Mouse (Mus musculus): ENCODE measurements around the gene Rgs14. TPM values are rescaled to one million over a fixed set of nuclear protein-coding genes. Genes with fewer than 3 reads are reported as not detected.
A peak's percentile ranks its signal among the peaks of the same experiment; 100 is the strongest.

The Rgs14 gene
- total and polyA plus RNA-seq, 2 experiments from 2014 or later = 0.76 to 0.78 TPM

GRCm38 (mm10) chr13:55327633-55328032, 41.9 kb upstream of the Rgs14 start:
- DNase-seq (ENCODE audit: low spot score) (peak; percentile 93), ATAC-seq (peak; percentile 73)
- Histone ChIP-seq H3K27ac (peak overlapping the region; percentile 52; the same call in 1 of the 2 replicates), H3K9me3 (ENCODE audit: low read length) (no peaks in the 10 kb centered on the region), H3K9ac (replicated peaks; ENCODE audit: low read length) (no peak overlapping the region), H3K4me1 (ENCODE audit: insufficient read depth, low read length) (peaks cover 14% of the 10 kb centered on the region), H3K4me3 (ENCODE audit: low read length) (no peak overlapping the region), H3K36me3 (ENCODE audit: insufficient read depth, low read length) (peaks cover 12% of the 10 kb centered on the region), H3K27me3 (ENCODE audit: insufficient read depth, low read length) (no peaks in the 10 kb centered on the region), H3K4me2 (ENCODE audit: low read depth, low read length) (peak overlapping the region; percentile 18; the same call in 1 of the 2 replicates)
- WGBS = 29% methylated on average over 8 of the region's 8 CpGs
- TF ChIP-seq CTCF (IDR thresholded peaks at IDR 0.05; ENCODE audit: low read depth) = peak; percentile 96

GRCm38 (mm10) chr13:55328171-55328570, 41.4 kb upstream of the Rgs14 start:
- H3K4me3 ChIP-seq (ENCODE audit: low read length) = peak overlapping the region; percentile 62; the same call in 1 of the 2 replicates
- WGBS = 80% methylated on average over 6 of the region's 6 CpGs
- no peak for ATAC-seq
- H3K27ac ChIP-seq = no peak overlapping the region
- DNase-seq (ENCODE audit: low spot score) = no peak
- TF ChIP-seq CTCF (IDR thresholded peaks at IDR 0.05; ENCODE audit: low read depth) = no peak
- no peaks in the 10 kb centered on the region for H3K27me3 ChIP-seq (ENCODE audit: insufficient read depth, low read length)
- peaks cover 12% of the 10 kb centered on the region for H3K36me3 ChIP-seq (ENCODE audit: insufficient read depth, low read length)
- no peaks in the 10 kb centered on the region for H3K9me3 ChIP-seq (ENCODE audit: low read length)
- H3K9ac ChIP-seq (replicated peaks; ENCODE audit: low read length) = no peak overlapping the region
- H3K4me2 ChIP-seq (ENCODE audit: low read depth, low read length) = peak overlapping the region; percentile 71
- peaks cover 14% of the 10 kb centered on the region for H3K4me1 ChIP-seq (ENCODE audit: insufficient read depth, low read length)

GRCm38 (mm10) chr13:55328641-55329040, 40.9 kb upstream of the Rgs14 start:
- Histone ChIP-seq H3K27me3 (ENCODE audit: insufficient read depth, low read length) (no peaks in the 10 kb centered on the region), H3K4me1 (ENCODE audit: insufficient read depth, low read length) (peaks cover 14% of the 10 kb centered on the region), H3K9me3 (ENCODE audit: low read length) (no peaks in the 10 kb centered on the region), H3K4me2 (ENCODE audit: low read depth, low read length) (peak overlapping the region; percentile 71), H3K36me3 (ENCODE audit: insufficient read depth, low read length) (peaks cover 12% of the 10 kb centered on the region), H3K27ac (no peak overlapping the region), H3K4me3 (ENCODE audit: low read length) (peak overlapping the region; percentile 62), H3K9ac (replicated peaks; ENCODE audit: low read length) (peak overlapping the region; percentile 42; the same call in 1 of the 2 replicates)
- 78% methylated on average over 4 of the region's 4 CpGs for WGBS
- no peak for TF ChIP-seq CTCF (IDR thresholded peaks at IDR 0.05; ENCODE audit: low read depth)
- DNase-seq (ENCODE audit: low spot score) (no peak), ATAC-seq (no peak)

- DNase-seq (ENCODE audit: low spot score) (peak; percentile 74), ATAC-seq (peak; percentile 13)
- WGBS = under 1% methylated on average over 29 of the region's 29 CpGs
- H3K4me3 ChIP-seq (ENCODE audit: low read length) = peak overlapping the region; percentile 62
- H3K9ac ChIP-seq (replicated peaks; ENCODE audit: low read length) = peak overlapping the region; percentile 42
- peak overlapping the region; percentile 71 for H3K4me2 ChIP-seq (ENCODE audit: low read depth, low read length)
- no peak for TF ChIP-seq CTCF (IDR thresholded peaks at IDR 0.05; ENCODE audit: low read depth)
- H3K27ac ChIP-seq = peak overlapping the region; percentile 78; the same call in 1 of the 2 replicates
- no peaks in the 10 kb centered on the region for H3K9me3 ChIP-seq (ENCODE audit: low read length)
- H3K36me3 ChIP-seq (ENCODE audit: insufficient read depth, low read length) = peaks cover 12% of the 10 kb centered on the region
- no peaks in the 10 kb centered on the region for H3K27me3 ChIP-seq (ENCODE audit: insufficient read depth, low read length)
- H3K4me1 ChIP-seq (ENCODE audit: insufficient read depth, low read length) = peaks cover 14% of the 10 kb centered on the region
Observed at GRCm38 (mm10) chr13:55329109-55329682, 40.3 kb upstream of the Rgs14 start.

- Histone ChIP-seq H3K27me3 (ENCODE audit: insufficient read depth, low read length) (no peaks in the 10 kb centered on the region), H3K4me1 (ENCODE audit: insufficient read depth, low read length) (peaks cover 14% of the 10 kb centered on the region), H3K27ac (peak within 1 kb of the TSS; percentile 78), H3K4me3 (ENCODE audit: low read length) (peak within 1 kb of the TSS; percentile 62), H3K36me3 (ENCODE audit: insufficient read depth, low read length) (peaks cover 12% of the 10 kb centered on the region), H3K9ac (replicated peaks; ENCODE audit: low read length) (peak within 1 kb of the TSS; percentile 42), H3K4me2 (ENCODE audit: low read depth, low read length) (peak within 1 kb of the TSS; percentile 71), H3K9me3 (ENCODE audit: low read length) (no peaks in the 10 kb centered on the region)
- no peak for TF ChIP-seq CTCF (IDR thresholded peaks at IDR 0.05; ENCODE audit: low read depth)
- WGBS = under 1% methylated on average over 74 of the region's 82 CpGs
- DNase-seq (ENCODE audit: low spot score) (peak; percentile 94), ATAC-seq (peak; percentile 81)
Observed at GRCm38 (mm10) chr13:55329683-55330566, 39.6 kb upstream of the Rgs14 start, which contains the start of gene Mxd3. Gene Mxd3, minus strand, starts transcription at chr13:55329823.

- WGBS = 51% methylated on average over 14 of the region's 14 CpGs
- no peak for DNase-seq (ENCODE audit: low spot score)
- Histone ChIP-seq H3K4me1 (ENCODE audit: insufficient read depth, low read length) (peaks cover 14% of the 10 kb centered on the region), H3K9me3 (ENCODE audit: low read length) (no peaks in the 10 kb centered on the region), H3K4me2 (ENCODE audit: low read depth, low read length) (peak overlapping the region; percentile 71), H3K4me3 (ENCODE audit: low read length) (peak overlapping the region; percentile 62), H3K27ac (peak overlapping the region; percentile 78; the same call in 1 of the 2 replicates), H3K36me3 (ENCODE audit: insufficient read depth, low read length) (peaks cover 5% of the 10 kb centered on the region), H3K9ac (replicated peaks; ENCODE audit: low read length) (peak overlapping the region; percentile 42), H3K27me3 (ENCODE audit: insufficient read depth, low read length) (no peaks in the 10 kb centered on the region)
- peak; percentile 72 for TF ChIP-seq CTCF (IDR thresholded peaks at IDR 0.05; ENCODE audit: low read depth)
- ATAC-seq = no peak; the same call in 1 of the 2 replicates
Observed at GRCm38 (mm10) chr13:55330567-55331400, 38.7 kb upstream of the Rgs14 start.

Data from hindbrain, postnatal 0 days (tissue).